Mouse (Mus musculus) brain, embryonic 14.5 days (tissue): ENCODE data around the gene Taf9.

Experiments
- CTCF ChIP-seq: fragments of 200-500 bp; IDR thresholded peaks from 2 replicates; pipeline ENCODE4 v1.5.1; 2012; ENCODE audit warnings: inconsistent platforms, mild to moderate bottlenecking, moderate library complexity, borderline replicate concordance; ENCODE audit not compliant: insufficient read depth, insufficient read length; ENCODE audit errors: extremely low read depth
- POLR2A ChIP-seq: fragments of 200-500 bp; IDR thresholded peaks from 2 replicates; pipeline ENCODE4 v1.6.1; 2012; ENCODE audit warnings: mild to moderate bottlenecking, inconsistent platforms, borderline replicate concordance; ENCODE audit not compliant: poor library complexity, insufficient read depth, insufficient read length, severe bottlenecking; ENCODE audit errors: extremely low read depth

DNA sequence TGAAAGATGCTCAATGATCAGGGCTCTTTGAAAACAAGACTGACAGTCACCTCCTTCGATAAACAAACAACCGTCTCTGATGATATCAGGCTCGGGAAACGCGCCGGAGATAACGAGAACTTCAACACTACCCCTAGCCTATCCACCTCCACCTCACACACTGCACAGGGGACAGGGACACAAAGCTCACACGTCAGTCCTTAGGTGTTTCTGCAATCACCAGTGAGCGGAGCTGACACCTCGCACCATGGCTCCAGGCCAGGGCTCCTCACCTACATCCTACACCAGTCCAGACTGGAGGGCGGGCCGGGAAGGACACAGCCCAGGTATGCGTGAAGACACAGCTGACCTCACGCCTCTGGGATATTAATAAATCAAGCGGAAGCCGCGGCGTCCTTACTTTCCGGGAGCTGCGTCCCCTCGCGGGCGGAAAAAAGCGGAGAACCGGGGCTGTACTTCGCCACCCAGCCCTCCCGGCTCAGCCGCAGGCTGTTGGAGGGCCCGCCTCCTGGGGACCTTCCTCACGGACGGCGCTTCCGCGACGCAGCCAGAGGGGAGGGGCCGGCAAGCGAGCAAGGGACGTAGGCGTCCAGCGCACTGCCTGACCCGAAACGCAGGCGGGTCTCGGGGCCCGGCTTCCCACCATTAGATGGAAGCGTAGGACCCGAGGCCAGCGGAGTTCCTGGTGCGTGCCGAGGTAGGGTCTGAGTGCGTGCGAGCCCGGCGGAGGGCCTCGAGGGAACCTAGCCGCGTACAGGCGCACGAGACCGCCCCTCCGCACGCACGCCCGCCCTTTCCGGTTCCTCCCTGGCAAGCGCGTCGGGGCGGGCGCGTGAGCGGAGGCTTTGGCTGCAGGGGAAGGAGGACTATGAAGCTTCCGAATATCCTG lies 585 bp upstream of the Taf9 start, which contains the start of the genes Ak6 and Rad17:
- TF ChIP-seq CTCF (no peak; the same call in 1 of the 2 replicates), POLR2A (peak; percentile 80; the same call in 1 of the 2 replicates)
